Mouse (Mus musculus) liver, postnatal 0 days (tissue): ENCODE results near the gene Katnal1. TPM values are rescaled to one million over a fixed set of nuclear protein-coding genes. Genes with fewer than 3 reads are reported as not detected.

Experiments used
- ATAC-seq: fragments of 200-750 bp; cut with Nextera tagmentation; 2 replicates; pipeline ENCODE4 v1.8.0; 2017; ENCODE audit warnings: mild to moderate bottlenecking, moderate library complexity
- DNase-seq: peaks from one replicate; pipeline ENCODE4 v3.0.0-alpha.2; 2016
- H3K27ac ChIP-seq: fragments of 300-500 bp; sonication (generic); 2 replicates; pipeline ENCODE4 v1.5.1; 2014; ENCODE audit warnings: antibody characterized with exemption, moderate library complexity, mild to moderate bottlenecking, low read depth
- H3K27me3 ChIP-seq: fragments of 300-500 bp; sonication (generic); 2 replicates; pipeline ENCODE4 v1.6.1; 2014; ENCODE audit warnings: low read length, control low read depth, mixed read lengths; ENCODE audit not compliant: insufficient read depth
- H3K36me3 ChIP-seq: fragments of 300-500 bp; sonication (generic); replicated peaks from 2 replicates; pipeline ENCODE4 v1.6.1; 2014; ENCODE audit warnings: mild to moderate bottlenecking, control low read depth, low read length, moderate library complexity, mixed read lengths; ENCODE audit not compliant: insufficient read depth
- H3K4me1 ChIP-seq: fragments of 300-500 bp; sonication (generic); 2 replicates; pipeline ENCODE4 v1.6.1; 2014; ENCODE audit warnings: antibody characterized with exemption, mild to moderate bottlenecking, control low read depth; ENCODE audit not compliant: insufficient read depth
- H3K4me2 ChIP-seq: fragments of 300-500 bp; sonication (generic); 2 replicates; pipeline ENCODE4 v1.6.1; 2014; ENCODE audit warnings: low read depth, mild to moderate bottlenecking, low read length, moderate library complexity, mixed read lengths
- H3K4me3 ChIP-seq: fragments of 300-500 bp; sonication (generic); 2 replicates; pipeline ENCODE4 v1.5.1; 2014; ENCODE audit warnings: low read depth, low read length
- H3K9ac ChIP-seq: fragments of 300-500 bp; sonication (generic); replicated peaks from 2 replicates; pipeline ENCODE4 v1.6.1; 2014; ENCODE audit warnings: mild to moderate bottlenecking, moderate library complexity
- H3K9me3 ChIP-seq: fragments of 300-500 bp; sonication (generic); 2 replicates; pipeline ENCODE4 v1.6.1; 2016; ENCODE audit warnings: mild to moderate bottlenecking, control low read depth, low read length, mixed read lengths
- CTCF ChIP-seq: sonication (generic); IDR thresholded peaks from 2 replicates; pipeline ENCODE4 v1.5.1; 2016; ENCODE audit warnings: antibody characterized with exemption, low read depth
- EP300 ChIP-seq: IDR thresholded peaks from 2 replicates; pipeline ENCODE4 v1.6.1; 2016; ENCODE audit warnings: antibody characterized with exemption, low read depth, mild to moderate bottlenecking
- WGBS: fragments of 180-500 bp; shearing (Covaris S2); extraction: QIAGEN DNeasy Blood & Tissue Kit; methylation state at CpG from one replicate; pipeline ENCODE4 v1.1.7; 2014; ENCODE audit not compliant: insufficient replicate concordance; 5-methylcytosine and 5-hydroxymethylcytosine counted together
- polyA plus RNA-seq: library from polyadenylated mRNA; unstranded; fragments of >200 nt; fragmentation: Nextera tagmentation; extraction: Ambion mirVana; gene quantifications from 2 replicates; pipeline ENCODE4 v1.2.1, GENCODE M21; 2015

Katnal1 gene
- polyA plus RNA-seq = 4.3 and 4.8 TPM in 2 replicates

DNA sequence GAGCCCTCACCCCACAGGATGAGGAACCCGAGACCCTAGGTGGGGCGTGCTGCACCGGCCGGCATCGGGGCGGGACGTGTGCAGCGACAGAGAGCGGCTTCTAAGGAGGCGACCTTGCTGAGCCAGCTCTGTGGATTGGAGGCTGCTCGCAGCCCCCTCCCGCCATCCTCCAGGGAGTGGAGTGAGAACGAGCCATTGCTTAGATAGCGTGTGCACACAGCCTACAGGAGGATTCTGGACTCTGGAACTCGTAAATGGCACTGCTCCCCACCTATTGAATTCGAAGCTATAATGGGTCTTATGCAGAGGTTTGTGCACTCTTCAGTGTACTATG, at the start of gene Katnal1:
Gene Katnal1 (minus strand): TSS at position 205 of the 334 bp plus-strand sequence.
- H3K36me3 ChIP-seq = peaks cover 4% of the 10 kb centered on the region; the same call in 1 of the 2 replicates
- 7% methylated on average over 16 of the region's 16 CpGs for WGBS
- DNase-seq (no peak), ATAC-seq (no peak)
- H3K27me3 ChIP-seq = no peaks in the 10 kb centered on the region
- peak within 1 kb of the TSS; percentile 93 for H3K27ac ChIP-seq
- H3K9me3 ChIP-seq = no peaks in the 10 kb centered on the region
- peak within 1 kb of the TSS; percentile 83 for H3K4me3 ChIP-seq
- H3K4me1 ChIP-seq = peaks cover 16% of the 10 kb centered on the region
- TF ChIP-seq CTCF (no peak), EP300 (no peak)
- H3K9ac ChIP-seq = peak within 1 kb of the TSS; percentile 88
- H3K4me2 ChIP-seq = peak within 1 kb of the TSS; percentile 82

- H3K9me3 ChIP-seq = peaks cover under 1% of the 10 kb centered on the region; the same call in 1 of the 2 replicates
- TF ChIP-seq EP300 (no peak), CTCF (no peak)
- H3K9ac ChIP-seq = no peak overlapping the region; the same call in 1 of the 2 replicates
- peaks cover 18% of the 10 kb centered on the region for H3K4me1 ChIP-seq
- peak overlapping the region; percentile 19; the same call in 1 of the 2 replicates for H3K4me2 ChIP-seq
- H3K27me3 ChIP-seq = no peaks in the 10 kb centered on the region
- 42% methylated on average over 18 of the region's 18 CpGs for WGBS
- H3K27ac ChIP-seq = peak overlapping the region; percentile 91
- DNase-seq (peak; percentile 62), ATAC-seq (peak; percentile 85)
- no peaks in the 10 kb centered on the region for H3K36me3 ChIP-seq
- H3K4me3 ChIP-seq = no peak overlapping the region
Measured at GRCm38 (mm10) chr5:148978458-148979165, 49.5 kb upstream of the Katnal1 start.

DNA sequence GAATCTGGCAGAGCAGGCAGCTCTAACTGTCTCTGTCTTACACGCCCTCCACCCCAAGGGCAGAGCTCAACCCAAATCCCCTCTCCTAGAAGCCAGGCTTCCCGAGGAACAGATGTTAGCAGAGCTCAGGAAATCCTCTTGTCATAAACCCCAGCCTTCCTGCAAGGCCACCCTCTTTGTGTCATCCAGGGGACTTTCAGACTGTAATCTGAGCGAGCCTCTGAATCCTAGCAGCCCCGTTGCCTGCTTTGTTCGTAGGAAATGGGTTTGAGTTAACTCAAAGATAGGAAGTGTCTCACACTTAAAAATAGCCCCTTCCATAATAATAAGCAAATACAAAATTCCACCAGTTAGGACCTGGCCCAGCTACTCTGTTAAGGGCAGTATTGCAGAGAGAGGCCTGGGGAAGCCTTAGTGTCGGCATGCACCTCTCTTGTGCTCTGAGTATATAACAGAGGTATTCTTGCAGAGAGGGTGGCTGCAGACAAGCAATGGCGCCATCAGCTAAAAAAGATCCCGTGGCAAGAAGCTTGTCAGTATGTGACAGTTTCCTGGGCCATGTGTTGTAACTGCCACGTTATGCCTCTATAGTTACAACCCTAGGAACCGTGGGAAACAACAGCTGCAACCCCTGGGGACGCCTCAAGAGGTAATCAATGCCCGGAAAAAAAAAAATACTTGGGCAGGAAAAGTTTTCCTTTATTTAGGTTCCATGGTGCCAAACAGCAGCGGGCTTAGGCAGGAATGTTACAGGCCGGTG, 48.8 kb upstream of the Katnal1 start:
- H3K4me2 ChIP-seq = peak overlapping the region; percentile 19
- H3K4me1 ChIP-seq = peaks cover 18% of the 10 kb centered on the region
- peak; percentile 56 for ATAC-seq
- H3K4me3 ChIP-seq = no peak overlapping the region
- no peak for DNase-seq
- no peak overlapping the region; the same call in 1 of the 2 replicates for H3K9ac ChIP-seq
- H3K27me3 ChIP-seq = no peaks in the 10 kb centered on the region
- TF ChIP-seq EP300 = peak; percentile 59
- no peak for TF ChIP-seq CTCF
- WGBS = 16% methylated on average over 14 of the region's 14 CpGs
- H3K36me3 ChIP-seq = no peaks in the 10 kb centered on the region
- H3K27ac ChIP-seq = peak overlapping the region; percentile 91
- H3K9me3 ChIP-seq = no peaks in the 10 kb centered on the region

GRCm38 (mm10) chr5:148976876-148977275, 47.8 kb upstream of the Katnal1 start:
- H3K9me3 ChIP-seq = no peaks in the 10 kb centered on the region
- peak overlapping the region; percentile 91 for H3K27ac ChIP-seq
- ATAC-seq = peak; percentile 7; the same call in 1 of the 2 replicates
- TF ChIP-seq EP300 = no peak
- TF ChIP-seq CTCF = no peak
- H3K4me1 ChIP-seq = peaks cover 18% of the 10 kb centered on the region
- no peaks in the 10 kb centered on the region for H3K27me3 ChIP-seq
- H3K9ac ChIP-seq = no peak overlapping the region
- no peaks in the 10 kb centered on the region for H3K36me3 ChIP-seq
- 57% methylated on average over 8 of the region's 8 CpGs for WGBS
- no peak overlapping the region for H3K4me3 ChIP-seq
- no peak overlapping the region for H3K4me2 ChIP-seq
- no peak for DNase-seq

- DNase-seq = no peak
- Histone ChIP-seq H3K9ac (no peak overlapping the region), H3K4me2 (no peak overlapping the region), H3K4me3 (no peak overlapping the region), H3K4me1 (peaks cover 21% of the 10 kb centered on the region), H3K36me3 (no peaks in the 10 kb centered on the region), H3K9me3 (no peaks in the 10 kb centered on the region), H3K27ac (no peak overlapping the region), H3K27me3 (no peaks in the 10 kb centered on the region)
- no peak for TF ChIP-seq CTCF
- no peak for TF ChIP-seq EP300
- ATAC-seq = no peak
- 87% methylated on average over 12 of the region's 12 CpGs for WGBS
Measured at GRCm38 (mm10) chr5:148975035-148975434, 45.9 kb upstream of the Katnal1 start.

DNA sequence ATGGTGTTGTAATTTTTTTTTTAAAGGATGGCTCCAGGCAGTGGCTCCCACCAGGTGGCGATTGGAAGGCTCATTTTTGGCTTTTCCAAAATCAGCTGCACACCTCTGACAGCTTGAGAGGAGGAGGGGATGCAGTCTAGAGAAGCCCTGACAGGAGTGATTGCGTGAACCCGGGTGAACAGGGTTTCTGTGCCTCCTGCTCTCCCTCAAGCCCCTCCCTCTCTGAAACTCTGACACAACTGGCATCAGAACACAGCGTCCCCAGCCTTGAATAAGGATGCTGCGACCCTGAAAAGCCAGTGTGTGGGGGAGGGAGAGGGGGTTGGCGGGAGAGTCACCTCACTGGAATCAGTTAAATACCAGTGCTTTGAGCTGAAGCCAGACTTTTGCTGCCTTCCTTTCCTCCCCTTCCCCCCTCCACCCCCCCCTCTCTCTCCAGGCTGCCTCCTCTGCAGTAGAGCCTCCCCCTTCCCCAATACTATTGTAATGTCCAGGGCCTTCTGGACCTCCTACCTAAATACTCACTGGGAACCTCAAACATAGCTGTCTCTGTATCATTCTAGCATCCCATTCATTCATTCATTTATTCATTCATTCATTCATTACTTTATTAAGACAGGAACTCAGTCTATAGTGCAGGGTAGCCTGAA, 44.0 kb upstream of the Katnal1 start:
- no peaks in the 10 kb centered on the region for H3K36me3 ChIP-seq
- TF ChIP-seq CTCF (no peak), EP300 (no peak)
- 0 out of 2 replicates have a peak, but pooled peaks have one; percentile 22 for ATAC-seq
- no peak overlapping the region for H3K4me2 ChIP-seq
- no peak overlapping the region for H3K4me3 ChIP-seq
- DNase-seq = no peak
- no peak overlapping the region for H3K9ac ChIP-seq
- H3K4me1 ChIP-seq = peaks cover 28% of the 10 kb centered on the region
- H3K27me3 ChIP-seq = no peaks in the 10 kb centered on the region
- 31% methylated on average over 6 of the region's 6 CpGs for WGBS
- H3K27ac ChIP-seq = no peak overlapping the region
- H3K9me3 ChIP-seq = no peaks in the 10 kb centered on the region
